Mouse (Mus musculus) liver, postnatal 0 days (tissue): ENCODE results near the gene Zfhx3.

Experiments
- CTCF ChIP-seq: sonication (generic); IDR thresholded peaks from 2 replicates; pipeline ENCODE4 v1.5.1; 2016; ENCODE audit warnings: antibody characterized with exemption, low read depth
- EP300 ChIP-seq: IDR thresholded peaks from 2 replicates; pipeline ENCODE4 v1.6.1; 2016; ENCODE audit warnings: antibody characterized with exemption, low read depth, mild to moderate bottlenecking

- TF ChIP-seq CTCF (peak; percentile 61), EP300 (no peak)
Observed at GRCm38 (mm10) chr8:108790559-108791293, 848.3 kb downstream of the Zfhx3 start.
